Mouse (Mus musculus) B cell, adult 2 months (primary cell): ENCODE data around the gene Gsg1.

Experiments used
- DNase-seq, 2 experiments: peaks; one replicate each; pipeline ENCODE4 v3.0.0; 2022

Gene Gsg1

GRCm38 (mm10) chr6:135252728-135253077 lies 1.4 kb downstream of the Gsg1 start:
- peak; percentile 58 to 59 for DNase-seq

- no peak for DNase-seq
Observed at GRCm38 (mm10) chr6:135251849-135252727, 2.1 kb downstream of the Gsg1 start.

GRCm38 (mm10) chr6:135250926-135251699 lies 3.0 kb downstream of the Gsg1 start:
- DNase-seq: no peak

GRCm38 (mm10) chr6:135249846-135250531 lies 4.2 kb downstream of the Gsg1 start:
- DNase-seq: peak; percentile 68 to 71

- no peak for DNase-seq
Observed at GRCm38 (mm10) chr6:135247861-135248260, 6.3 kb downstream of the Gsg1 start.

GRCm38 (mm10) chr6:135245586-135245985 lies 8.6 kb downstream of the Gsg1 start:
- no peak for DNase-seq

GRCm38 (mm10) chr6:135240361-135240760 lies 13.8 kb downstream of the Gsg1 start:
- DNase-seq: no peak

GRCm38 (mm10) chr6:135238211-135238610 lies 15.9 kb downstream of the Gsg1 start:
- DNase-seq: no peak

- DNase-seq: peak in 1 of 2 experiments; percentile 24
Observed at GRCm38 (mm10) chr6:135237326-135237725, 16.8 kb downstream of the Gsg1 start.

- no peak for DNase-seq
Observed at GRCm38 (mm10) chr6:135236576-135236975, 17.6 kb downstream of the Gsg1 start.

- no peak for DNase-seq
Observed at GRCm38 (mm10) chr6:135235742-135236141, 18.4 kb downstream of the Gsg1 start.

GRCm38 (mm10) chr6:135232443-135233182 lies 21.5 kb downstream of the Gsg1 start:
- no peak for DNase-seq

- DNase-seq: peak in 1 of 2 experiments; percentile 31
Observed at GRCm38 (mm10) chr6:135230586-135230985, 23.6 kb downstream of the Gsg1 start.

- peak; percentile 37 to 43 for DNase-seq
Observed at GRCm38 (mm10) chr6:135228465-135228941, 25.6 kb downstream of the Gsg1 start.

GRCm38 (mm10) chr6:135223786-135224416 lies 30.2 kb downstream of the Gsg1 start:
- DNase-seq: no peak

- no peak for DNase-seq
Observed at GRCm38 (mm10) chr6:135219916-135220315, 34.2 kb downstream of the Gsg1 start.

GRCm38 (mm10) chr6:135218330-135218729 lies 35.8 kb downstream of the Gsg1 start:
- DNase-seq: no peak

GRCm38 (mm10) chr6:135212666-135213065 lies 41.5 kb downstream of the Gsg1 start:
- no peak for DNase-seq

GRCm38 (mm10) chr6:135211169-135211568 lies 43.0 kb downstream of the Gsg1 start:
- DNase-seq: no peak

GRCm38 (mm10) chr6:135206909-135207308 lies 47.2 kb downstream of the Gsg1 start:
- DNase-seq: no peak

GRCm38 (mm10) chr6:135205802-135206201 lies 48.3 kb downstream of the Gsg1 start:
- DNase-seq: no peak

GRCm38 (mm10) chr6:135204869-135205268 lies 49.3 kb downstream of the Gsg1 start:
- DNase-seq: no peak
